Mouse (Mus musculus) G1E (cell line): ENCODE results near the gene Tnfrsf4.

Experiments used
- CTCF ChIP-seq: IDR thresholded peaks from 2 replicates; pipeline ENCODE4 v1.5.1; 2012; ENCODE audit warnings: low read depth, low read length, inconsistent platforms, mixed read lengths
- GATA1 ChIP-seq: IDR thresholded peaks from 2 replicates; pipeline ENCODE4 v1.6.1; 2012; ENCODE audit warnings: borderline replicate concordance, low read length, inconsistent platforms, mixed read lengths
- GATA2 ChIP-seq: IDR thresholded peaks from 2 replicates; pipeline ENCODE4 v1.6.1; 2012; ENCODE audit warnings: low read depth, low read length, inconsistent platforms, borderline replicate concordance
- POLR2AphosphoS5 ChIP-seq: IDR thresholded peaks from 2 replicates; pipeline ENCODE4 v1.6.1; 2012; ENCODE audit warnings: low read depth, low read length, inconsistent platforms; ENCODE audit not compliant: insufficient replicate concordance

GRCm38 (mm10) chr4:155983788-155984187 is 29.9 kb upstream of the Tnfrsf4 start:
- TF ChIP-seq CTCF (no peak), GATA1 (no peak), GATA2 (no peak), POLR2AphosphoS5 (no peak)
